Mouse (Mus musculus): ENCODE data around the gene Cacna1c.

The Cacna1c gene

GRCm38 (mm10) chr6:118561225-118561624 is 635.0 kb downstream of the Cacna1c start:
- DNase-seq = no peak

GRCm38 (mm10) chr6:118538627-118539026 is 657.6 kb downstream of the Cacna1c start:
- no peak for DNase-seq

All from kidney, postnatal 36 days (tissue).